Mouse (Mus musculus) hindbrain, embryonic 16.5 days (tissue): ENCODE data around the gene Slc4a8. TPM values are rescaled to one million over a fixed set of nuclear protein-coding genes. Genes with fewer than 3 reads are reported as not detected.

ENCODE experiments used
- ATAC-seq: fragments of 200-750 bp; cut with Nextera tagmentation; 2 replicates; pipeline ENCODE4 v1.8.0; 2017; ENCODE audit warnings: moderate TSS enrichment, moderate library complexity
- H3K27ac ChIP-seq: fragments of 300-500 bp; sonication (generic); 2 replicates; pipeline ENCODE4 v1.5.1; 2014; ENCODE audit warnings: low read depth, mild to moderate bottlenecking, control low read depth, low read length, moderate library complexity
- H3K27me3 ChIP-seq: fragments of 300-500 bp; sonication (generic); replicated peaks from 2 replicates; pipeline ENCODE4 v1.6.1; 2014; ENCODE audit warnings: low read length; ENCODE audit not compliant: control insufficient read depth, insufficient read depth
- H3K36me3 ChIP-seq: fragments of 300-500 bp; sonication (generic); 2 replicates; pipeline ENCODE4 v1.6.1; 2014; ENCODE audit warnings: mild to moderate bottlenecking, low read length, moderate library complexity, mixed read lengths; ENCODE audit not compliant: control insufficient read depth, insufficient read depth
- H3K4me1 ChIP-seq: fragments of 300-500 bp; sonication (generic); 2 replicates; pipeline ENCODE4 v1.6.1; 2014; ENCODE audit warnings: low read depth, low read length; ENCODE audit not compliant: control insufficient read depth, insufficient read depth
- H3K4me2 ChIP-seq: fragments of 300-500 bp; sonication (generic); 2 replicates; pipeline ENCODE4 v1.6.1; 2014; ENCODE audit warnings: mild to moderate bottlenecking, low read length, control low read depth, moderate library complexity
- H3K4me3 ChIP-seq: fragments of 300-500 bp; sonication (generic); 2 replicates; pipeline ENCODE4 v1.5.1; 2014; ENCODE audit warnings: mild to moderate bottlenecking, low read length, control low read depth, moderate library complexity
- H3K9ac ChIP-seq: fragments of 300-500 bp; sonication (generic); 2 replicates; pipeline ENCODE4 v1.6.1; 2014; ENCODE audit warnings: low read depth, mild to moderate bottlenecking, control low read depth, low read length, moderate library complexity
- H3K9me3 ChIP-seq: fragments of 300-500 bp; sonication (generic); 2 replicates; pipeline ENCODE4 v1.6.1; 2014; ENCODE audit warnings: mild to moderate bottlenecking, low read length, moderate library complexity; ENCODE audit not compliant: control insufficient read depth
- WGBS: fragments of 180-500 bp; shearing (Covaris S2); extraction: QIAGEN DNeasy Blood & Tissue Kit; methylation state at CpG from one replicate; pipeline ENCODE4 v1.1.7; 2014; 5-methylcytosine and 5-hydroxymethylcytosine counted together
- polyA plus RNA-seq: library from polyadenylated mRNA; unstranded; fragments of >200 nt; fragmentation: Nextera tagmentation; extraction: Ambion mirVana; gene quantifications from 2 replicates; pipeline ENCODE4 v1.2.1, GENCODE M21; 2015

Slc4a8 gene
- 24.7 and 27.9 TPM in 2 replicates for polyA plus RNA-seq

DNA sequence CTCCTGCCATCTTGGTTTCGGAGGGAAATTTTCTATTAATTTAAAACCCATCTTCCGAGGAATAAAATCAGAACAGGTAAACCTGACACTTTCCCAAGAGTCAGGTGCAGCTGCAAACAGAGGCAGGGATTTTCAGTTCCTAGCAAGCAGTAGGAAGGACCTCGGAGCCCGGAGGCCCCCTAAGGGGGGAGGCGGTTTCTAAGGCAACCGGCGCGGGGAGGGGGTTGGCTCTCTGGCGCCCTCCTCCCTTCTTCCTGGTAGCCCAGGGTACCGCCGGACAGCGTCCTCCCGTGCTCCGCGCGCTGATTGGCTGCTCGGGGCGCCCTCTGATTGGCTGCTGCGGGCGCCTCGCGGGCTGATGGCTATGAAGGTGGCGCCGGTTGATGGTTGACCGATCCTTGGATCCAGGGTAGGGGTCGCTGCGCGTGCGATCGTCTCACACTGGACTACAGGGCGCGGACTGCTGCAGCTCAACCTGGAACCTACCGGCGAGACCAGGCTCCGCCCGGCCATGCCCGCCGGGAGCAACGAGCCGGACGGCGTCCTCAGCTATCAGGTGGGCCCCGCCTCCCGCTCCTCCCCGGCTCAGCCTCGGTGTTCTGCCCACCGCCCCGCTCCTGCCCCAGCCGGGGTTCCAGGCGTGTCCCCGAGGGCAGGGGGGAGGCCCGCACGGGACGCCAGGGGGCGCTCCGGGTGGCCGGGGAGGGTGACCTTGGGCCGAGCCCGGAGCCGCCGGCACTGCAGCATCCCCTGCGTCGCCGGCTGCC is at the start of gene Slc4a8:
TSS of gene Slc4a8 (plus strand) at position 329 of the 767 bp plus-strand sequence.
- no peaks in the 10 kb centered on the region for H3K36me3 ChIP-seq
- H3K4me3 ChIP-seq: peak within 1 kb of the TSS; percentile 89
- H3K27ac ChIP-seq: peak within 1 kb of the TSS; percentile 90
- H3K4me1 ChIP-seq: peaks cover 16% of the 10 kb centered on the region
- H3K9ac ChIP-seq: peak within 1 kb of the TSS; percentile 89
- WGBS: under 1% methylated on average over 50 of the region's 64 CpGs
- peak; percentile 98 for ATAC-seq
- no peaks in the 10 kb centered on the region for H3K9me3 ChIP-seq
- H3K4me2 ChIP-seq: peak within 1 kb of the TSS; percentile 70
- H3K27me3 ChIP-seq: no peaks in the 10 kb centered on the region

DNA sequence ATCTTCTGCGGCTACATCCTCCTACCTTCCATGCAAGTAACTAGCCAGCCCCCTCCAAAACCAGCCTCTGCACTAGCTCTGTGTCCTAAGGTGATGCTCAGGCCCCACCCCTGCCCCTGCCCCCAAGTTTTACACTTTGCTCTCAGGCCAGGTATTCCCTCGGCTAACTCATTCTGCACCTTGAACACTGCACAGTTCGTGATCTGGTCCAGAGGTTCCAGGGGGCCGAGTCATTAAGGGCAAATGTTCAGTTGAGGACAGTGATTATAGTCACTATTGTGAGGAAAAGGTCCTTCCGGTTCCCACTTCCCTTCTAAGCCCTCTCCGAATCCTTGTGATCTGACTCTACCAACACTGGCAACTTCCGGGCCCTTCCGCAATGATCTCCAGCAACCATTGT is 47.1 kb upstream of the Slc4a8 start:
- Histone ChIP-seq H3K27ac (no peak overlapping the region), H3K36me3 (no peaks in the 10 kb centered on the region), H3K4me3 (no peak overlapping the region), H3K4me2 (no peak overlapping the region), H3K9ac (no peak overlapping the region), H3K4me1 (no peaks in the 10 kb centered on the region), H3K9me3 (no peaks in the 10 kb centered on the region), H3K27me3 (no peaks in the 10 kb centered on the region)
- WGBS: 91% methylated on average over 8 of the region's 8 CpGs
- ATAC-seq: no peak

DNA sequence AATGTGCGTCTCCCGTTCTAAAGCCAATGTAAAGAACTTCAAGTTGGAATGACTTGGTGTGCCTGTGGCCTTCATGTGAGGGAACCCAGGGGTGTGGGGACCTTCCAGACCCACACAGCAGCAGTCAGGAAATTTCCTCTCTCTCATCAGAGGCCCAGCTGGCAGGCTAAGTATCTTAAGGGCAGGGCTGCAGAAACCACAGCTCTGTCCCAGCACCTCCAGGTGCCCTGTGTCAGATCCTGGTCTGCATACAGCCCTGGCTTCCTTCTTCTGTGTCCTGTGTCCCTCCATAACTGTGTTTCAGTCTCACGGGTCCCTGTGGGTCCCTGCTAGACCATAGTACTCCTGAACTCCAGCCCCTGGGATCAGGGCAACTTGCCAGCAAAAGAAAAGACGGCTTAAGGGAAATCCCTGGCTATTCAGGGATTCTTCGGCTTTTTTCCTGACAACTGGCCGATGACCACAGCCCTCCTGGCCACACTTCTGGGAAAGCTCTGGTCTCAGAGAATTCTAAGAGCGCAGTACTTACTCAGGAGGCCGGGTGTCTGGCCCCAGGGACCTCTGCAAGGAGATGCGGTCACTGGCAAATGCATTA is 46.1 kb upstream of the Slc4a8 start:
- no peak for ATAC-seq
- WGBS: 66% methylated on average over 9 of the region's 9 CpGs
- no peaks in the 10 kb centered on the region for H3K27me3 ChIP-seq
- no peak overlapping the region for H3K4me3 ChIP-seq
- no peak overlapping the region for H3K4me2 ChIP-seq
- H3K36me3 ChIP-seq: no peaks in the 10 kb centered on the region
- no peak overlapping the region for H3K27ac ChIP-seq
- H3K9ac ChIP-seq: no peak overlapping the region
- no peaks in the 10 kb centered on the region for H3K4me1 ChIP-seq
- H3K9me3 ChIP-seq: no peaks in the 10 kb centered on the region

DNA sequence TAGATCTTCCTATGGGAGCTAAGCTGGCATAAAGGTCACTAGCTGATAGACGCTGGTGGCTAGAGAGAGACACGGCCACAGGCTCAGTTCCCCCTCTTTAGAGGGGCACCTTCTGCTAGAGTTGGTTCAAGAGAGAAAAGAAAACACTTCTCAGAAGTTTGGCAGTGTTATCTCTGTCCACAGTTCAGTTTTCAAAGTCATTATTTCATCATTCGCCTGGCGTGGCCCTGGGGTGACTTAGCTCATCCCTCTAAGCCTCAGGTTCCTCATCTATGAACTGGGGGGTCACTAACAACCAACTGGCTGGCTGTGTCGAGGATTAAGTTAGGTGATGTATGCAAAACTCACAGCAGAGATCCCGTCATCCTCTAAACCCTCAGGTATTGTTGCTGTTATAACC is 43.6 kb upstream of the Slc4a8 start:
- Histone ChIP-seq H3K9me3 (no peaks in the 10 kb centered on the region), H3K4me1 (no peaks in the 10 kb centered on the region), H3K9ac (no peak overlapping the region), H3K27me3 (no peaks in the 10 kb centered on the region), H3K36me3 (no peaks in the 10 kb centered on the region), H3K4me3 (no peak overlapping the region), H3K4me2 (no peak overlapping the region), H3K27ac (no peak overlapping the region)
- 85% methylated on average over 6 of the region's 6 CpGs for WGBS
- ATAC-seq: no peak

DNA sequence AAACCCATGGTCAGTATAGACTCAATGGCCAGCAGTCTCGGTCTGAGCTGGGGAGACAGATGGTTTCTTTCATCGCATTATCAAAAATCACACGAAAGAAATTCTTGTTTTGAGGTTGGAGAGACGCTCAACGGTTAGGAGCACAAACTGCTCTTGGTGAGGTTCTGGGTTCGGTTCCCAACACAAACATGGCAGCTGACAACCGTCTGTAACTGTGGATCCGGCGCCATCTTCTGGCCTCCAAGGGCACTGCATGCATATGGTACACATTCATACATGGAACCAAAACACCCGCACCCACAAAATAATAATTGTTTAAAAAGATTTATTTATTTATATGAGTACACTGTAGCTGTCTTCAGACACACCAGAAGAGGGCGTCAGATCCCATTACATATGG is 43.0 kb upstream of the Slc4a8 start:
- Histone ChIP-seq H3K9ac (no peak overlapping the region), H3K27ac (no peak overlapping the region), H3K27me3 (no peaks in the 10 kb centered on the region), H3K4me3 (no peak overlapping the region), H3K4me2 (no peak overlapping the region), H3K4me1 (no peaks in the 10 kb centered on the region), H3K9me3 (no peaks in the 10 kb centered on the region), H3K36me3 (no peaks in the 10 kb centered on the region)
- no peak for ATAC-seq
- WGBS: 84% methylated on average over 11 of the region's 11 CpGs

DNA sequence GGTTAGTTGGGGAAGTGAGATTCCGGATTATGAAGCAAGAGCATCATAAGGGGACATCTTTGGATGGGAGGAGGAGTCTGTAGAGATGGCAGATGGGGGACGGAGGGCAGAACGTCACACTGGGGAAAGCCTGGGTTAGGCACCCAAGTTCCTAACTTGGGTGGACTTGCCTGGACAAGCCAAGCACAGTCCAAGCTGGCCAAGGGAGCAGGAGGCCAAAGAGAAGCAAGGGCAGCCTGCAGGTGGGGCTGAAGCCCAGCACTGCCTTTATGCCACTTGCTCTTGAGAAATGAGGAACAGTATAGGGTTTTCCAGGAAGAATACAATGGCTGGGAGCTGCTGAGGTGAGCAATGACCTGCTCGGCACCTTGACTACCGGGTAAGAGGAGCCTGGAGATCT is 42.3 kb upstream of the Slc4a8 start:
- 95% methylated on average over 5 of the region's 5 CpGs for WGBS
- Histone ChIP-seq H3K4me2 (no peak overlapping the region), H3K9me3 (no peaks in the 10 kb centered on the region), H3K36me3 (no peaks in the 10 kb centered on the region), H3K27me3 (no peaks in the 10 kb centered on the region), H3K9ac (no peak overlapping the region), H3K27ac (no peak overlapping the region), H3K4me3 (no peak overlapping the region), H3K4me1 (no peaks in the 10 kb centered on the region)
- no peak for ATAC-seq

DNA sequence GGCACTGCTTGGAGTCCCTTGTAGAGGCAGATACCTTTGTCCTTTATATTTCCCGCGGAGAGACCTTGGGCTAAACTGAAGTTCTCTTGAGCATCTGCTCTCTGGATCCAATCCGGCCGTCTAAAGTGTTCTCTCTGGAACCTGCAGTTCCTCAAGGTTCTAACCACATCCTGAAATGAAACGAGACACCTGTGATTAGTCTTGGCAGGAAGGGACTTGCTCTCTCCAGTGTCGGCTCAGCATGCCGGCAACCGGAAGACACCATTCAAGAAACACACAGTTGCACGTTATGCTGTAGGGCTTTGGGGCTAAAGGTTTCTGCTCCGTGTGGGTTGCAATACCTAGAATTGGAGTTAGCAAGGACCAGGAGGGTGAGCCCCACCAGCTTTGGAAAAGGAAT is 41.5 kb upstream of the Slc4a8 start:
- no peak overlapping the region for H3K9ac ChIP-seq
- H3K27me3 ChIP-seq: no peaks in the 10 kb centered on the region
- no peak overlapping the region for H3K27ac ChIP-seq
- no peaks in the 10 kb centered on the region for H3K4me1 ChIP-seq
- H3K36me3 ChIP-seq: no peaks in the 10 kb centered on the region
- no peak overlapping the region for H3K4me2 ChIP-seq
- no peaks in the 10 kb centered on the region for H3K9me3 ChIP-seq
- 84% methylated on average over 10 of the region's 10 CpGs for WGBS
- no peak overlapping the region for H3K4me3 ChIP-seq
- ATAC-seq: no peak

DNA sequence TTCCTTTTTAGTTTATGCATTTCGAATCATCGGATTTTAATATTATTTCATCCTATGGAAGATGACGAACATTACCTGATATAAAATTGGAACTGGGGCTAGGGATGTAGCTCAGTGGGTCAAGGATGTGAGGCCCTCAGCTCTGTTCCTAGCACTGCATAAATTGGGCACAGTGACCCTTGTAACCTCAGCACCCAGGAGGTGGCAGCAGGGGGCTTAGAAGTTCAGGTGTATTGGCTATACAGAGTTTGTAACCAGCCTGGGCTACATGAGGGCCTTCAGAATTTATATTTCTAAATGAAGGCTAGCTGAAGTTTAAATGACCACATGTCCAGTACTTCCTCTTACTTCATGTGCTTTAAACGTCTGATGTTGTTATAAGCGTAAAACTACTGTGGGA is 40.1 kb upstream of the Slc4a8 start:
- Histone ChIP-seq H3K27me3 (no peaks in the 10 kb centered on the region), H3K36me3 (no peaks in the 10 kb centered on the region), H3K27ac (no peak overlapping the region), H3K4me1 (no peaks in the 10 kb centered on the region), H3K4me3 (no peak overlapping the region), H3K4me2 (no peak overlapping the region), H3K9ac (no peak overlapping the region), H3K9me3 (no peaks in the 10 kb centered on the region)
- no peak for ATAC-seq
- WGBS: 87% methylated on average over 5 of the region's 5 CpGs

DNA sequence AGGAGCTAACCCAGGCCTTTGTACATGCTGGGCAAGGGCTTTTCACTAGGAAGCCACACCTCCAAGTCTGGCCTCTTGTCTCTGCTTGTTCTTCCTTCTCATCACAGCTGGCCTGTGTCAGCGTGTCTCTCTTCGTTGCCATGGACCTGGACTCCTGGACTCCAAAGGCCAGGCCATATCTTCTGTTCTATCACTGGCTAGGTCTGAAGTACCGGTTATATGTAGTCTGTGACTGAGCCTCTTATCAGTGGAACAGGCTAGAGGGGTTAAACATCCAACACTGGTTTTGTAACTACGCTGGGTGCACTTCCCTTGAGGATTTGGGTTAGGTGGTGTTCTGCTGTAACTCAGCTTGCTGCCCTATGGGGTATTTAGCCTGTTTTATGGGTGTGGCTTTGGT is 39.5 kb upstream of the Slc4a8 start:
- Histone ChIP-seq H3K4me3 (no peak overlapping the region), H3K27ac (no peak overlapping the region), H3K9ac (no peak overlapping the region), H3K36me3 (no peaks in the 10 kb centered on the region), H3K9me3 (no peaks in the 10 kb centered on the region), H3K27me3 (no peaks in the 10 kb centered on the region), H3K4me2 (no peak overlapping the region), H3K4me1 (no peaks in the 10 kb centered on the region)
- WGBS: 73% methylated on average over 4 of the region's 4 CpGs
- no peak for ATAC-seq
